Mouse (Mus musculus): ENCODE measurements around the gene Zfr2. TPM values are rescaled to one million over a fixed set of nuclear protein-coding genes. Genes with fewer than 3 reads are reported as not detected.

Zfr2 gene
- polyA plus RNA-seq (2017; shearing (Covaris generic)) = 1 to 10 TPM; 1.6 to 1.7 TPM

DNA sequence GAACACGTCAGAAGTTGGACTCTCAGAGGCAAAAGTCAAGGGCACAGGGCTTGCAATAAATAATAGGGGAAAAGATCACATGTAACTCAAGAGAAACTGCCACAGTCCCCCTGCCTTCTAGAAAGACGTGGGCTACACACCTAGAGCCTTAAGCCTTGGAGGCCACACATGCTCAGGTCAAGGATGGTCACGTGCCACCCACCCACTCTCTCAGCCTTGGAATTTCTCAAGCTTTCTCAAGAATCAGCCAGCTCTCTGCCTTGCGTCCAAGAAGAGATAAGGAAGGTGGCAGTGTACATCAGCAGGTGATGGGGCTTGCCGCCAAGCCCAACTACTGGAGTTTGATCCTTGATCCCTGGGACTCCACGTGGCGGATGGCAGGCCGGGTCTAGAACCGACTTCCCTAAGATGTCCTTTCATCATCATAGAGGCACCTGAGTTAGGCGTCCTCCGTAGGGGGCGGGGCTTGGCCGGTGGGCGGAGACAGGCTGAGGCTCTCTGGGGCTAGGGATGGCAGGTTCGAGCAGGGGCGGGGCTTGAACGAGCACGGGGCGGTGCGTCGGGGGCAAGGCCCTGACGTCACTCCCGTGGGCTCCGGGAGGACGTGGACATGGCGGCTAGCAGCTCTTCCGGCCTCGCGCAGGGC is at the start of gene Zfr2:
TSS of gene Zfr2 (plus strand) at position 576 of the 646 bp plus-strand sequence.
- peak; percentile 88 for ATAC-seq

DNA sequence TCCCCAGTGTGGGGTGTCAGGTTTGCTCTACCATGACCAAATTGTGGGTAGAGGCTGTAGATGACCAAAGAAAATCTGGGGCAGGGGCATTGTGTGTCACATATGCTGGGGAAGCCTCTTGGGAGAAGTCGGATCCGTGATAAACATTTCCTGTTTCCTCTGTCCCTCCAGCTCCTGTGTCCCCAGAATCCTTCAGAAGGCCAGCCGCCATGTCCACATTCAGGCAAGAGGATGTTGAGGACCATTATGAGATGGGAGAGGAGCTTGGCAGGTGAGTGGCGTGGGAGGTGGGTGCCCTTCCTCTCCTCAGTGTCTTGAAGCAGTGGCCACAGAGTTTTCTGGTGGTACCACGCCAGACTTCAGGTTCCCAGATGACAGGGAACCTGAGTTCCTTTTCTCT is 49.1 kb upstream of the Zfr2 start, which contains the start of gene 4930442H23Rik:
TSS of gene 4930442H23Rik (minus strand) at position 45 of the 400 bp plus-strand sequence.
- ATAC-seq = no peak

DNA sequence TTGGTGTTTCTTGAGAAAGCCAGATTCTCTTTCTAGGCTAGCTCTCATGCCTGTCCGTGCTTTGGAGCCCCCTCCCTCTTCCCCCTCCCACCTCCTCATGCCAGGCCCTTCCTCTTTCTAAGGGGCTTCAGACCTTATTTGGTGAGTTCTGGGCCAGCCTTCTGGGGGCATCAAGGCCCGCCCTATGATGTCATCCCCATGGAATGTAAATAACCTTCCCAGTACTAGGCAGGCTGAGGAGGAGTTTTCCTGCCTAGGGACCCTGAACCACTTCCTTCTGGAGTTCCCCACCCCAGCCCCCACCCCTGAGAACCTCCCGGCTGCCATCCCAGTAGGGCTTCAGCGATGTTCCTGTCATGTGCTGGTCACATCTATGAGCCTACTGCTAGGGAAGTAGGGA is 48.2 kb upstream of the Zfr2 start:
- ATAC-seq = no peak

DNA sequence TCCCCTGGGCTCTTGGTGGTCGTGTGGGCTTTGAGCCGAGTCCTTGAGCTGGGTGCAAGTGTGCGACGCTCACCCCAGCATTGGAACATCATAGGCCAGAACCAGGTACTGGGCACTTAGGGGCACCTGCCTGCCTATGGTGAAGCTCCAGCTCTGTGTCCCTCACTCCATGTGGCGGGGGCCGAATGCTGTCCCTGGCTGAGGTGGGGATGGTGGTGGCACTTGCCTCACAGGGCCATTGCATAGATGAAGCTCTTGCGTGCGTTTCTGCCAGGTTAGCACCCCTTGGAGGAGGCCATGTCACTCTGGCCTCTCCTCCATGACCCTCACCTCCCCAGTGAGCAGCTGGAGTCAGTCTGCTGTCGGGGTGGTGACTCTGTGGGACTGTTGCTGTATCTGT is 45.8 kb upstream of the Zfr2 start:
- ATAC-seq = no peak

DNA sequence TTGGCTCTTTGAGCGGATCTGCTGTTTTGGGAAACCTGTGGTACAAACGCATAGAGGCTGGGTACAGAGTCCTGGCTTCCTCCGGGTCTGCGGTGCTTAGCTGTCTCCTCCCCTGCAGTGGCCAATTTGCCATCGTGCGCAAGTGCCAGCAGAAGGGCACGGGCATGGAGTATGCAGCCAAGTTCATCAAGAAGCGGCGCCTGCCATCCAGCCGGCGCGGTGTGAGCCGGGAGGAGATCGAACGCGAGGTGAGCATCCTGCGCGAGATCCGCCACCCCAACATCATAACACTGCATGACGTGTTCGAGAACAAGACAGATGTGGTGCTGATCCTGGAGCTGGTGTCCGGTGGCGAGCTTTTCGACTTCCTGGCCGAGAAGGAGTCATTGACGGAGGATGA is 43.1 kb upstream of the Zfr2 start:
- ATAC-seq = no peak

DNA sequence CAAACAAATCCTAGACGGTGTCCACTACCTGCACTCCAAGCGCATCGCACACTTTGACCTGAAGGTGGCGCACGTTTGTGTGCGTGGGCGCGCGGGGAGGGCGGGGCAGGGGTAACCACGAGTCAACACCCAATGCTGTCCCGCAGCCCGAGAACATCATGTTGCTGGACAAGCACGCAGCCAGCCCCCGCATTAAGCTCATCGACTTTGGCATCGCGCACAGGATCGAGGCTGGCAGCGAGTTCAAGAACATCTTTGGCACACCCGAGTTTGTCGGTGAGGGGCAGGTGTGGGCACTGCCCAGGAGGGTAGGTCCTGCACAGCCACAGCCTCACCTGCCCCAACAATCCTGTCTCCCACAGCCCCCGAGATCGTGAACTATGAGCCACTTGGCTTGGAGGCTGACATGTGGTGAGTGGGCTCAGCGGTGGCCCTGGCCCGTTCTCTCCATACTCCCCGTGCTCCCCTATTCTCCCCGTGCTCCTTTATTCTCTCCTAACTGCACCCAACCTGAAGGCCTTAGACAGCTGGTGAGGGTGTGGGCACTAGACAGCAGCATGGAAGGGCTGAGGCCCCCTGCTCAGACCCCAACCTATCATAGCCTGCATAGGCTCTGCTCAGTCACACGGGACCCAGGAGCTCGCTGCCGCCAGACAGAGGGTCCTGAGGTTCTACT is 42.6 kb upstream of the Zfr2 start:
- ATAC-seq = no peak

DNA sequence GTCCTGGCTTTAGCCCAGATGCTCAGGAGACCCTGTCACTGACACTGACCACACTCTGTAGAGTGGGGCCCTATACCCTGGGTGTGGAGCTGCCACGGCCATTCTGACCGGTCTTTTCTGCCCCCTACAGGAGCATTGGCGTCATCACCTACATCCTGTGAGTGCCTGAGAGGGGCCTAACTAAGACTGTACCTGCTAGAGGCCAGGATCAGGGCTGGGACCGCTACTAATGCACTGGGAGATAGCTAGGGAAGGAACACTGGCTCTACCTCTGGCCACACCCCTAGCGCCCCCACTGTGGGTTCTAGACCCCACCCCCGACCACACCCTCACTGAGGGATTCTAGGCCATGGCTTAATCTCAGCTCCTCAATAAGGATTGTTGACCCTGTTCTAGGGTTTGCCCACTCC is 42.0 kb upstream of the Zfr2 start:
- no peak for ATAC-seq

DNA sequence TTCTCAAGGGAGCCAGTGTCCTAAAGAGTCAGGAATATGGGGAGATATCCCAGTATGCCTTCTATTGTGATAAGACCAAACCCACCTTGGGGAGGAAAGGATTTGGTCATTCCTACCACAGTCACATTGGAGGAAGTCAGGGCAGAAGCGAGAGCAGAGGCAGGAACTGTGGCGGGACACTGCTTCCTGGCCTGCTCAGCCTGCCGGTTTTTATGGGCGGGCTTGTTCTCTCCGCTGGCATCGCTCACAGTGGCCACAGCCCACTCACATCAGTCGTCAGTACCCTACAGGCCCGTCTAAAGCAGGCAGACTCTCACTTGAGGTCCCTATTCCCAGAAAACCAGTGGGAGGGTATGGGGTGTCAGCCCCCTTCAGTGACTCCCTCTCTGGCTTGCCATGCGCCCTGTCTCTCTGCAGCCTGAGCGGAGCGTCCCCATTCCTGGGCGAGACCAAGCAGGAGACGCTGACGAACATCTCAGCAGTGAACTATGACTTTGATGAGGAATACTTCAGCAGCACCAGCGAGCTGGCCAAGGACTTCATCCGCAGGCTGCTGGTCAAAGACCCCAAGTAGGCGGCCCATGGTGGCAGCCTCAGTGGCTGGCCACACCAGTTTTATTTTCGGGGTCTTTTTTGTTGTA is 41.5 kb upstream of the Zfr2 start:
- ATAC-seq = no peak

DNA sequence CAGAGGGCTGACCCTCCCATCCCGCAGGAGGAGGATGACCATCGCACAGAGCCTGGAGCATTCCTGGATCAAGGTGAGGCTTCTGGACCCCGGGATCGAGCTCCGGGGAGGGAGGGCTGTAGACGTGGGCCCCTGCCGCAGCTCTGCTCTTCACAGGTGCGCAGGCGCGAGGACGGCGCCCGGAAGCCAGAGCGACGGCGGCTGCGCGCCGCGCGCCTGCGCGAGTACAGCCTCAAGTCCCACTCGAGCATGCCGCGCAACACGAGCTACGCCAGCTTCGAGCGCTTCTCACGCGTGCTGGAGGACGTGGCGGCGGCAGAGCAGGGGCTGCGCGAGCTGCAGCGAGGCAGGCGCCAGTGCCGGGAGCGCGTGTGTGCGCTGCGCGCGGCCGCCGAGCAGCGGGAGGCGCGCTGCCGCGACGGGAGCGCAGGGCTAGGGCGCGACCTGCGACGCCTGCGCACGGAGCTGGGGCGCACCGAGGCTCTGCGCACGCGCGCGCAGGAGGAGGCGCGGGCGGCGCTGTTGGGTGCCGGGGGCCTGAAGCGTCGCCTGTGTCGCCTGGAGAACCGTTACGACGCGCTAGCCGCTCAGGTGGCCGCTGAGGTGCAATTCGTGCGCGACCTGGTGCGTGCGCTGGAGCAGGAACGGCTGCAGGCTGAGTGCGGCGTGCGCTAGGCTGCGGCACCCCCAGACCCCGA is 40.5 kb upstream of the Zfr2 start:
- ATAC-seq = peak; percentile 78

DNA sequence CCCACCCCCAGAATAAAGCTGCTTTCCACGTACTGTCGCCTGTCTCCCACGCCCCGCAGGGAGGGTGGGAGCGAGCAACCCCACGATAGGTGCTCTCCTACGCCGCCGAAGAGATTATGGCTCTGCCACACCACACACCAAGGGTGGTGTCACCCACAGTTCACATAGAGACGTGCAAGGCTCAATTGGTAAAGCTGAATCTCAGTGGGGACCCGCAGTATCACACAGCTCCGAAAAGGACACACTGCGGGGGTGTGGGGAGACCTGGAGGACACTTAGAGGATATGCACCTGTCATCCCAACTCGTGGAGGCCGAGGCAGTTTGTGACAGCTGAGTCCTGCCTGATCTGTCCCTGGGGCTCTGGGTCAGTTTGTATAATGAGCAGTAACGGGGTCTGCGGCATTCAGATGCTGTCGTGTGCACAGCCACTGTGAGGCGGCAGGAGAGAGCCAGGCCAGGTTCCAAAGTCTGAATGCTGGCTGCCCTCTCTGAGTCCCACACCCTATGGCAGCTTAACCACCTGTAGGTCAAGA is 39.9 kb upstream of the Zfr2 start:
- ATAC-seq = no peak

DNA sequence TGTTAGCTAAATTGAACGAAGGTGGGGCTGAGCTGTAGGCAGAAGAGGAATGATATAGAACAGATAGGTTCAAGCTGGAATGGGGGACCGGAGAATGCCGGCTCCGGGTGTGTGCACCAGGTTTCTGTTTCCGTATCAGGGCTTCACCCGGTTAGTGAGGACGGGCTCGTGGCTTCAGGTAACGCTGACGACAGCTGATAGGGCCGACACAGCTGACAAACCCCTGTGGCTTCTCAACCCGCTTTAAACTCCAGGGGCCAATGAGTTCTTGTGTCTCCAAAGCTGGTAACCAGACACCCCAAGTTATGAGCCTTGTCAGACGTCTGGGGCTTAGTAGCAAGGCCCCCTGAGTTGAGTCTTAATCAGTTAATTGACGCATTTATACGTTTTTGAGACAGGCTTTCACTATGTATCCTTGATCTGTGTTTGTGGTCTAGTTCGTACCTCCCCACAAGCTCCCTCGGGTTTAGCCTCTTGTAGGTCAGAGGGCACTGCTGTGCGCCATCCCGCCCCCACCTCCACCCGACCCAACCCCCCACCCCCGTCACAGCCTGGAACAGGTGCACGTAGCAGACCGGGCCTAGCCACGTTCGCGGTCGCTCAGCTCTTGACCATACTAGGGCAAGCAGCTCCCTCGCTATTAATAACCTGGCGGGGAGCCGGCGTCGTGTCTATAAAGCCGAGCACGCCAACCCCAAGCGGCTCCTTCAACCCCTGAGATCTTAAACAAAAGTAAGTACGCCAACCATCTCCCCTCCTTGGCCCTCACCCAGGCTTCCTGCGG is 38.8 kb upstream of the Zfr2 start:
- peak; percentile 45 for ATAC-seq

DNA sequence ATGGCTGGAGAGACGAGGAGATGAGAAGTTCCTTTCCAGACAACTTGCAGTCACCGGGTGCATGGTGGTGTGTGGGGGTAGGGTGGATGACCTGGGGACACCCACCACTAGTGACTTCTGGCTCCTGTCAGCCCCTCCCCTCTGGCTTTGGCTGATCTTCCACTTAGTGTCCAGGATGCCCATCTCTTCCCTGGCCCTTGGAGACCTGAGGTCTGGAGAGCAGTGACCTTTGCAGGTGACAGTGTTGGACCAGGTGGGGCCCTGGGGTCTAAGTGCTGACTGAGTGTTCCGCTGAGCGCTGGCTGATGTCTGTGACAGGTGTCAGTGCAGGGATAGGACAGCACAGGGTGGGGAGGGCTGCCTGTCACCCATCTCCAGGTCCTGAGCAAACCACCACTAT is 37.7 kb upstream of the Zfr2 start:
- no peak for ATAC-seq

DNA sequence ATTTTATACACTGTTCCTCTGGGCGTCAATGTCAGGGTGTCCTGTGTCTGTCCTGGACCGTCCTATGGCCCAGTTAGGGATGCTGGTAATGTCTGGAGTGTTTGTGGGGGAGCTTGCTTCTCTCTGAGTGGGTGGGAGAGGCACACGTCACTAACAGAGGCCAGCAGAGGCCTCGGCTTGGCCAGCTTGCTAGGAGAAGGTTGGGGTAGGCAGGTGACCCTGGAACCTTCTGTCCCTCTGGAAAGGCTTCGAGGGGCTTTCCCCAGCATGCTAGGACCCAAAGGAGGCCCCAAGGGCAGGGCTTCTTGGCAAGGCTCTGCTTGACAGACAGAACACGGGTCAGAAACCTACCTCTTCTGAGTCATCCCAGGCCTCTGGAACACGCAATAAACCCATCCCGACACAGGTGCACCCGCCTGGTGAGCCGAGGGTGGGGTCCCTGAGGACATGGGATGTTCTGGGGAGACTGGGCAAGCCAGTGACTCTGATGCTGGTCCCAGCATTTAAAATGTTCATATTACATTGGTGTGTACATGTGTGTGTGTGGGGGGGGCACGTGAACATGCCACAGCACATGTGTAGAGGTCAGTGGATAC is 36.4 kb upstream of the Zfr2 start:
- ATAC-seq = no peak

DNA sequence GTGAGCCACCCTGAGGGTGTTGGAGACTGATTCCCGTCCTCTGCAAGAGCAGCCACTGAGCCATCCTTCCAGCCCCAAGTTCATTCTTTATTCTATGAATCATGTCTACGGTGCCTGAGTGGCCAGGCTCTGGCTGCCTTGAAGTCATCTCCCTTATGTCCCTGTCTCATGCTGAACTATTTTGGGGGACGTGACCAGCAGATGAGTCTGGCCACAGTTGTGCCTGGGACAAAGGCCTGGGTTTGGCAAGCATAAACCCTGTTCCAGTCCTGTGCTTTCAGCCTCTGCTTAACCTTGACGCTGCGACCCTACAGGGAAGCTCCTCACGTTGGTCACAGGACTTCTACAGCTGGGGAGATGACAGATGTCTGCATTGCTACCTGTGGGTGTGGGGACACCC is 35.6 kb upstream of the Zfr2 start:
- no peak for ATAC-seq

DNA sequence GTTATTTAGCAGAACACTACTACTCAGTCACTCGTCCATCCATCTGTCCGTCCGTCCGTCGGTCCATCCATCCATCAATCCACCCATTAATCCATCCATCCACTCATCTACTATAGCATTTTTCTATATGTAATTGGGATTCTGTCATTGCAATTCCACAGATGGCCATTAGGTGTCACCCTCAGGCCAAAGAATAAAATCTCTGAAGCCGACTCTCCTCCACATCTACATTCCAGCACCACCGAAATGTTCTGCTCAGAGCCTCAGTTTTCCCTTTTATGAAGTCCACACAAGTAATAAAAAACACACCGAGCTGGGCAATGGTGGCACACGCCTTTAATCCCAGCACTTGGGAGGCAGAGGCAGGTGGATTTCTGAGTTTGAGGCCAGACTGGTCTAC is 34.7 kb upstream of the Zfr2 start:
- peak; percentile 24 for ATAC-seq

DNA sequence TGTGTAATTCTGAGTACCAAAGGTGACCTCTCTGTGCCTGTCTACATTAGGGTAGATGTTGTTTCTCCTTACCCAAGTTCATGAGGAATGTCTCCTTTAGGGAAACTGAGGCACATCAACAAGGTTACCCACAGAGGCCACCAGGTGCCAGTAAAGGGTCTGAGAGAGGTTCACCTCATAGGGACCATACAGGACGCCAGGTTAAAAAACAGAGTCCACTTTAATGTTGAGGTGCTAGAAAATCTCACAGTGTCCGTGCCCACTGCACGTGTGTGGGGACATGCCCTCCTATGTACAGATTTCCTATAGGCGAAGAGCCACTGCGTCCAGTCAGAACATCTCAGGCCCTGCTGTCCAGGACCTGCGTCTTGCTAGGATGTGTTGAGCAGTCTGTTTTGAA is 34.0 kb upstream of the Zfr2 start:
- no peak for ATAC-seq

DNA sequence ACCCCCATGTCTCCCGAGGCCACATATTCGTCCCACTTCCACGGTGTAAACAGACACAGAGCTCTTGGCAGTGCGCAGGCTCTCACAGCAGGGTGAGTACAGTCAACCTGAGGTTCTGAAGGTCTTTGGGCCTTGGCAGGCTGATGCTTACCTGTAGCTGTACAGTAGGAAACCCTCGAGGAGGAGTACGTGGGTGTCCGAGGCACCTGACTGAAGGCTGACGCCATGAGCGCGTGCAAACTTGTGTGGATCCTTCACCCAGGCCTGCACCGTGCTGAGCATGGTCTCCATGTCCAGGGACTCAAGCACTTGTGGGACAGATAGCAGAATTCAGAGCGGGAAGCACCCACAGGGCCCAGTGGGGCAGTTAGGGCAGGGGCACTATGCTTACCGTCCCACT is 32.8 kb upstream of the Zfr2 start:
- no peak for ATAC-seq

DNA sequence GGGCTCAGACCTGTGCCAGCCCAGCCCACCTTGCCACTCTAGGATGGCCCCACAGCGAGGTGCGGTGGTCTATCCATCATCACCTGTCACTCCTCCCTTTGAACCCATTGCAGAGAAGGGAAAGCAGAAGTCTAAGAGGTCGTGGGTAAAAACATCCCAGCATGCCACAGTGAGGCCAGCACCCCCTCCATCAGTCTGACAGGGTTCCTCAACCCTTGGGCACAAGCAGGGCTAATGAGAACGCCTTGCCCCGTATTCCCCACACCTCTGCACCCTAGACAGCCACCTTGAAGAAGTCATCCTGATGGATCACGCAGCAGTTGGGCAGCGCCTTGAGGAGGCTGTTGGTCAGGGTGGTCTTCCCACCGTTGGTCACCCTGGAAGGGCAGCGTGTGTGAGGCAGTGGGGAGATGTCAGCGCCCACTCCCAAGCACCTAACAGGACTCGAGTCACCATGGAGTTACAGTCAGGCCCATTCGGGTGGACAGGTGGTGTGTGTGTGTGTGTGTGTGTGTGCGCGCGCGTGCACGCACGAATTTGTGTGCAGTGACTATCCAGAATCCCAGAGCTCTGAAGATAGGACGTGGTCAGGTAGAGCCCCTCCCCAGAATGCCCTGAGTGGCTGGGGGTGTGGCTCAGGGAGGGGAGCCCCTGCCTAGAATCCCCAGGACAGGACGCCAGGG is 32.2 kb upstream of the Zfr2 start:
- no peak for ATAC-seq

DNA sequence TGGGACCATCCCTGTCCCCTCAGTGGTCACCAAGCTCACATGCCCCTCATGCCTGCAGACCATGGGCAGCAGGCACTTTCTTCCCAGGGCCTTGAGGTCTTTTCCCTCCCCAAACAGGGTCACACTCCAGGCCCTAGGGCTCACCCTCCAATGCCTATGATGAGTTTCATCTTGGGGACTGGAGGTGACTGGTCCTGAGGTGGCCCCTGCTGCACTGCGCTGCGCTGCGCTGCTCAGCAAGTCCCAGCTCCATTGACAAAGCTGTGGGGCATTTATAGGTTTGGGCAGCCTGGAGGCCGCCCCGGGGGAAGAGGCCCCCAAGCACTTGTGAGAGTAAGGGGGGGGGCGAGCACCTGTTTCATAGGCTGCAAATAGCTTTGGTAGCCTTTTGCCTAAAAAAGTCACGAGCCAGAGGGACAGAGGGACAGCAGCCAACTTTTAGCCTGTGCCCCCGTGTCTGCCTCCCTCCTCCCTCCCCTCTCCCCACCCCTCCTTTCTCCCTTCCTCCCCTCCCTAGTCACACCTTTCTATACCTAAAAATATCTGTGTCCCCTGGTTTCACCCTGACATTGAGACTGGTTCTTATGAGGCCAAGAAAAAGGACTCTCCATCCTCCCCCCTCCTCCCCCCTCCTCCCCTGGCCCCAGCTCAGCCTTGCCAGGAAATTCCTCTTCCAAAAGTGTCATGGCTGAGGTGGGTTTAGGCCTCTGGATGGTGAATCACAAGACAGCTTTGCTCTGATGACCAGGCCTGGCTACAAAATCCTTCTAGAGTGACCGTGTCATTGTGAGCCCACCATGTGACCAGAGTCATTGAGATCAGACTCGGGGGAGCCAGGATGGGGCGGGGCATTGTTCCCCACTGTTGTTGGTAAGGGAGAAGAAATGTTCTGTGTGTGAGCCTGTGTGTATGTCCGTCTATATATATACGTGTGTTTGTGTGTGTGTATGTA is 30.9 kb upstream of the Zfr2 start, which contains the start of gene Nmrk2:
TSS of gene Nmrk2 (minus strand) at position 245 of the 952 bp plus-strand sequence.
- ATAC-seq = no peak
